Mouse (Mus musculus) thymus, postnatal 4 days (tissue): ENCODE measurements around the gene Fam169a.
A peak's percentile ranks its signal among the peaks of the same experiment; 100 is the strongest.
"Not testable (repeated sequence)": the region's sequence is repeated elsewhere in the genome, so short reads cannot be mapped to it uniquely, and the experiment has no call there.

ENCODE experiments used
- DNase-seq: peaks from one replicate; pipeline ENCODE4 v3.0.0; 2021

The Fam169a gene

GRCm38 (mm10) chr13:97066649-97067550 lies at the start of gene Fam169a:
TSS of gene Fam169a (plus strand) at chr13:97067286.
- no peak for DNase-seq

DNA sequence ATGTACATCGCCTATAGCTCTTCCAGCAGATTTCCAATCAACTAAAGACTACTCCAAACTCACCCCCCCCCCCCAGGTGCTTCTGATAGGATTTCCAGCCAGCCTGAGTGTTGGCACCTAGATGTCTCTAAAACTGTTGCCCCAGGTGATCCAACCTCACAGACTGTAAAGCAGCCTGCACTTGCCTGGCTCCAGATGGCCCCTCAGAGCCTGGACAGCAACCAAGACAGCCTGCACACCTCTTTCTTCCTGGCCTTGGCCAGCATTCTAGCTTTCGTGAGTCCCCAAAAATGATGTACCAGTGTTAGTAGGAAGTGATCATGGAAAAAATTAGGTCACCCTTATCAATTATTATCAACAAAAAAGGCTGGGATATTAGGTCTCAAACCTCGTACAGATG lies 49.4 kb upstream of the Fam169a start:
- DNase-seq: no peak

DNA sequence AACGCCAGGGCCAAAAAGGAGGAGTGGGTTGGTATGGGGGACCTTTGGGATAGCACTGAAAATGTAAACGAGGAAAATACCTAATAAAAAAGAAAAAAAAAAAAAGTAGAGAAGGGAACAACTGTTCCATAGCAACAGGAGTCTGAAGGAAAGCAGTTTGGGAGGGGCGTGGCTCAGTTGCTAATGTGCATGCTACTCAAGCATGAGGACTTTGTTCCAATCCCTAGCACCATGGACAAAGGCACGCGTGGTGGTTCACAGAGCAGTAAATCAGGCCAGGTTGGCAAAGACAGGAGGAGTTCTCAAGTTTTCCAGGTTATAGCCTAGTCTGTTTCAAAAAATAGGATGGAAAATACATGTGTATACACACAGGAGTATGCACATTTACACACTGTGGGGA lies 47.0 kb upstream of the Fam169a start:
- DNase-seq: no peak

DNA sequence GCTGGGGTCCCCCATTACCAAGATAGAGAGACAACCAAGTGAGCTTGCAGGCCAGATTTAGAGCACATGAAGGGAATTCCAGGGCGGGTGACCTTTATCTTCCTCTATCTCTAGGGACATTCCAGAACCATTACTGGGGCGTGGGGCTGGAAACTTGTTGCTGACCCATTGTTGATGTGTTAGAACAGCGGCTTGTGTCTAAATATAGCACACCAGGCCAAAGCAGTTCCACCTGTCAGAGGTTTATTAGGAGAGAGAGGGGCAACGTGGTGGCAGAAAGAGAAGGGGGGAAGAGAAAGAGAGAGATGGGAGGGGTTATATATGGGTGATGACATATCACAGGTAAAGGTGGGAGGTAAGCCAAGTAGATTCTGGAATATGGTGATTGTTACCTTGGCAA lies 45.2 kb upstream of the Fam169a start:
- no peak for DNase-seq

DNA sequence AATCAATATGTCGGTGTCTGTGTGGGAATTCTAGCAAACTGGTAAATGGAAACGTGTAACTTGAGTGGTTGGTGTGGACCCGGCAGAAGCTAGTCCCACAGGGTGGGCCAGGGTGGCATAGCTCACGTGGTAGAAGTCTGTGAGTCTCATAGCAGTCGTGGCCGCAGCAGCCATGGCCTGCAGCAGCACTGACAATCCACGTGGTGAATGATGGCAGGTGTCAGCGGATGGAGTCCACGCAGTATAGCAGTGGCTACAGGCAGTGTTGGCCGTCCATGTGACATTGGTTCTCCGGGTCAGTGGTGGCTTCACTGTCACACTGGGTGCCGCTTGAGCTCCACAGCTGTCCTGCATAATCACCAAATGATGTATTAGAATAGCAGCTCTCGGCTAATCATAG lies 37.0 kb upstream of the Fam169a start:
- no peak for DNase-seq

DNA sequence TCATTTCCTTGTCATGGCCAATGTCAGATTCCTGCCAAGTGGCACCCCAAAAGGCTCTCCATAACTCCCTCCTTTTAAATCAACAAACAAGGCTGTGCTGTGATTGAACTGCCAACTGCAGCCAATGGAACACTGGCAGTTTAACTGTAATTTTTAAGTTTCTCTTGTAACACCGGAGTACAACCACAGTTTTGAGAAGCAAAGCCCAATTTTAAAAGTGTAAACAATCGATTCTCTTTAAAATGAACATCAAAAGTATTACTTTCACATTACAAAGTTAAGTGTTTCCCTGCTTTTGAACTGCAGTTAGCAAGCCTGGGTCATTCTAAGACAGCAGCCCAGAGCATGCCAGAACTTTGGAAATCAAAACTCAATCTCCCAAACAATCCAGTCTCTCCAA lies 32.8 kb upstream of the Fam169a start, which contains the start of gene 1700029F12Rik:
TSS of gene 1700029F12Rik (minus strand) at position 101 of the 400 bp plus-strand sequence.
- no peak for DNase-seq

DNA sequence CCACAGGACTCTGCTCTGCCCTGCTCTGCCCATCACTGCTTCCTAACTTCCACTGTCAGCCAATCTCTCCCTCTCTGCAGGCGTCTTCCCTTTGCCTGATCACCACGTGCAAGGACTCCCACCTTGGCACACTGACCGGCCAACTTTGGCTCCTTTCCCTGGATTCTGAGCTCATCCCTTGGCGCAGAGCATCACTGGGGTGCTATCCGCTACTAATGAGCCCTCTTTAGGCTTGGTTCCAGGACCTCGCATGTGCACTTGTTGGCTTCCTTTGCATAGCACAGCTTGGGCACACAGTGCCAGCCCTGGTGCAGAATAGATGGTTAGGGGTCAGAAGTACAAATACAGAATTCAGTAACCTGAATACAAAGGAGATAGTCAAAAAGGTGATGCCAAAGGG lies 15.9 kb upstream of the Fam169a start:
- DNase-seq: no peak

- peak; percentile 71 for DNase-seq
Observed at GRCm38 (mm10) chr13:97052667-97053066, 14.4 kb upstream of the Fam169a start.

DNA sequence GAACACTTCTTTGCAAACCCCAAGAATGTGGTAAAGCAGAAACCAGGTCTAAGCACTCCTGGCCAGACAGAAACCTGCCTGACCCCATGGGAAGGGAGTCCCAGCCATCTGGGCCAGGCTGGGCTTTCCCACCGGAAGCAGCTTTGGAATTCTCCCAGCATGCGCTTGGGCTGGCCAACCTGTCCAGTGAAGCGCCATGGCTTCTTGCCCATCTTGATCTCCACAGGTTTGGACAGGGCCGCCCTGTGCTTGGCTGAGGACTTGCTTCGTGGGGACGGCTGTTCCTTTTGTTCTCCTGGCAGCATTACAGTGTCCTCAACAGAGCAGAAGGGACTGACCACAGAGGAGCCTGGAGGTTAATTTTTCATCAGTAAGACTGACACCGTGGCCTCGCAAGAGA lies 13.2 kb upstream of the Fam169a start:
- no peak for DNase-seq

GRCm38 (mm10) chr13:97057817-97058216 lies 9.3 kb upstream of the Fam169a start:
- DNase-seq: no peak

GRCm38 (mm10) chr13:97059746-97060145 lies 7.3 kb upstream of the Fam169a start:
- no peak for DNase-seq

DNA sequence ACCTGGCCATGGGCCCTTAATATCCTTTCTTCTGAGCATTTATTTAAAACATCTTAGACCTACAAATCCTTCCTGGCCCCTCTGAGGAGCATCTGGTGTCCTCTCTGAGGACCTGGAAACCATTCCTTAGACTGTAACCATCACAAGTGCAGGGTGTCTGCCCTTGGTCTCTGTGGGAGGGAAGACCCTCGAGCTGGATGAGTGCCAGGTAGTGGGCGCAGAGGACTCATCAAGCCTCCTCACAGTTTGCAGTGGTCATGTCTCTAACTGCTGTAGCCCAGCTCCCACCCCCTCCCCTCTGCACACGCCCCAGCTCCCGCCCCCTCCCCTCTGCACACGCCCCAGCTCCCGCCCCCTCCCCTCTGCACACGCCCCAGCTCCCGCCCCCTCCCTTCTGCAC lies 6.8 kb upstream of the Fam169a start:
- no peak for DNase-seq

DNA sequence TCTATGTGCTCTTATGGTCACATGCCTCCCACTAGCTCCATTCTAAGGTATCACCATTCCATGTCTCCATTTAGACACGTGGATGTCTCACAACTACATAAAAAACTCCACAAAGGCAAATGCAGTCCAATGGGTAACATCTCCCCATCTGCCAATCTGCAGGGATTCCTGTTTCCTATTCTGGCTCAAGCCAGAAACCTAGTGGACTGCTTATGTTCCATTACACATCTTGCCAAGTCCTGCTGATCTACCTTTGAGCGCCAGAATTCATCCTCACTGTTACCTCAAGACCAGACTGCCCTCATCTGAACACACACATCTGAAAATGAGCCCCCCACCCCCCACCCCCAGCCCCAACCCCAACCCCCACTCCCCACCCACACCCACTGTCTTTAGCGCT lies 4.9 kb upstream of the Fam169a start:
- DNase-seq: no peak

DNA sequence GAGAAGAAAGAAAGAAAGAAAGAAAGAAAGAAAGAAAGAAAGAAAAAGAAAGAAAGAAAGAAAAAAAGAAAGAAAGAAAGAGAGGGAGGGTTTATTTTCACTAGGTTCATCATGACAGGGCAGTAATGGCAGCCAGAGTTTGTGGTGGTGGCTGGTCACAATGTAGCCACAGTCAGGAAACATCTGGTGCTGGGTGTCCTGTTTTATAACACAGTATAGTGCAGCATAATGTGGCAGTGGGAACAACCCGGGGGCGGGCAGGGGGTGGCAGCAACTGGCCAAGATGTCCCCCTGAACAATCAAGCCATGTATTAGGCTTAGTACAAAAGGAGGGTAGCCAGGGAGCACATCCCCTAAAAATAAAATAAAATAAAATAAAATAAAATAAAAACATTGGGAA lies 3.7 kb upstream of the Fam169a start:
- DNase-seq: no peak

- DNase-seq: peak; percentile 17
Observed at GRCm38 (mm10) chr13:97064413-97064812, 2.7 kb upstream of the Fam169a start.

- DNase-seq: not testable (repeated sequence)
Observed at GRCm38 (mm10) chr13:97064844-97065621, 2.1 kb upstream of the Fam169a start.

- DNase-seq: no peak
Observed at GRCm38 (mm10) chr13:97067691-97068090, 605 bp downstream of the Fam169a start.

DNA sequence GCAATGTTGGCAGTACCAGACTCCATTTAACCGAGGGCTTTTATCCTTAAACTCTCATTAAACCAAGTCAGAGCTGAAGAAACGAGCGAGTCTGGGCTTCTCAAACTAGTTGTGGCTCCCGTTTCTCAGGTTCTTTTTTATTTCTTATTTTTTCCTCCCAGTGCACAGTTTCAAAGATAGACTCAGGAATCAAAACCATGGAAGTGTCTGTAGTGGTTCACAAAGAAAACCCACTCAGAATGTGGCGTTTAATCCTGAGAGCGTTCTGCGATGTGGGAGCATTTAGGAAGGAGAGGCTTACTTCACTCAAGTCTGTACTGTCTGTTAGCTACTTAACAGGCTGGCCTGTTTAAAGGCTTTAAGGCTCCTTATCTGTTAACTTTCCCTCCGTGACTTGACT lies 1.1 kb downstream of the Fam169a start:
- no peak for DNase-seq

DNA sequence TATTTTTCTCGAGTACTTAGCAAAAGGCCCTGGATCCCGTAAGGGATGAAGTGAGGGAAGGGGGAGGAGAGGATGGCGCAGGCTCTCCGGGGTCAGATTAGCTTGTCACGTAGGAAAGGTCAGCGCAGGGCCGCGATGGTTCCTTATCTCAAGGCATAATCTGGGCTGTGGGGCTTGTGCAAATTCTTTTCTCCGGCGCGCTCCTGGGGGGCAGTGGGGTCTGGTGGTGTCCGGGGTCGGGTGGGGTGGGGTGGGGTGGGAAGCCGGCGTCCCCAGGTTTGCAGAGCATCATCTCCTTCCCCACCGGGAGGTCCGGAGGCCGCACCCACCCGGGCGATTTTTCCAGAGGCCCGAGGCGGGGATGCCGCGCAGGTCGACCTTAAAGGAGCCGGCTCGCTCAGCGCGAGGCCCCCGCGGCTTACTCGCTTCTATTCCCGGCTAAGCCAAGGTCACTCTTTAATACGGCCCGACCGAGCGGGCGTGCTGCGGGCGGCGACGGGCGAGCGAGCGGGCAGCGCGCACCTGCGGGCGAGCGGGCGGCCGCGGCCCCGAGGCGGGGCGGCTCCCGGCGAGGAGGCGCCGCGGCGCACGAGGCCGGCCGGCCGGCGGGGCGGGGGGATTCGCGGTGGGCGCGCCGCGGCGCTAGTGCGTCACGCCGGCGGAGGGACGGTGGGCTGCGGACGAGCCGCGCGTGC lies 4.0 kb downstream of the Fam169a start:
- peak; percentile 26 for DNase-seq

- DNase-seq: peak; percentile 58
Observed at GRCm38 (mm10) chr13:97071626-97072241, 4.6 kb downstream of the Fam169a start.

GRCm38 (mm10) chr13:97073497-97073896 lies 6.4 kb downstream of the Fam169a start:
- no peak for DNase-seq

DNA sequence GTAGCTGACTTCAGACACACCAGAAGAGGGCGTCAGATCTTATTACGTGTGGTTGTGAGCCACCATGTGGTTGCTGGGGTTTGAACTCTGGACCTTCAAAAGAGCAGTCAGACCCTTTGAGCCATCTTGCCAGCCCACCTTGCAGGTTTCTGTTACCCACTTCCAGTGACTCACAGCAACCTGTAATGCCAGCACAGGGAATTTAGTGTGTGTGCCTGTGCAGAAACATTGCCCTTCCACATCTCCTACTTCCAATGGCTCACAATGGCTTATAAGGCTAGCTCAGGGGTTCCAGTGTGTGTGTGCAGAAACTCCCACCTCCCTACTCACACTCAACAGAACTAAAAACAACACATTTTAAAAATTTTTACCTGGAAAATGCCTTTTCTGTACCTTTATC lies 10.5 kb downstream of the Fam169a start:
- DNase-seq: no peak

GRCm38 (mm10) chr13:97080201-97080600 lies 13.1 kb downstream of the Fam169a start:
- DNase-seq: no peak
